Mouse (Mus musculus): Measurements from ENCODE around the gene Dvl1.

Dvl1 gene

GRCm38 (mm10) chr4:155839483-155839910 is 7.7 kb upstream of the Dvl1 start, which contains the start of gene Mxra8:
Gene Mxra8, plus strand, starts transcription at chr4:155839680.
- DNase-seq (ENCODE audit: low spot score in 2 of 2), result peak in 1 of 2 experiments; percentile 64

GRCm38 (mm10) chr4:155840076-155841002 is 6.9 kb upstream of the Dvl1 start:
- DNase-seq (ENCODE audit: low spot score in 2 of 2), result peak in 1 of 2 experiments; percentile 34

DNA sequence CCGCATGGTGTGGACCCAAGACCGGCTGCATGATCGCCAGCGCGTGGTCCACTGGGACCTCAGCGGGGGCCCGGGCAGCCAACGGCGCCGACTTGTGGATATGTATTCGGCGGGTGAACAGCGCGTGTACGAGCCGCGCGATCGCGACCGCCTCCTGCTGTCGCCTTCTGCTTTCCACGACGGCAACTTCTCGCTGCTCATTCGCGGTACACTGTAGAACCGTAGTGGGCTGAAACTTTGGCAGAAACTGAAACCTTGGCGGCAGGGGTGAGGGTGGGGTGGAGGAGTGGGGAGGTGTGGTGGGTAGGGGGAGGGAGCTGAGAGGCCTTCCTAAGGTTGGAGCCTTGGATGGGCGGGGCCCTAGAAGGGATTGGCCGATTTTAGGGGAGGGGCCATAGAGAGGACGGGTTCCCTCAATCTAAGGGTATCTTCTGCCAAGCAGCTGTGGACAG is 6.2 kb upstream of the Dvl1 start:
- DNase-seq (ENCODE audit: low spot score in 2 of 2), result peak in 1 of 2 experiments; percentile 54

DNA sequence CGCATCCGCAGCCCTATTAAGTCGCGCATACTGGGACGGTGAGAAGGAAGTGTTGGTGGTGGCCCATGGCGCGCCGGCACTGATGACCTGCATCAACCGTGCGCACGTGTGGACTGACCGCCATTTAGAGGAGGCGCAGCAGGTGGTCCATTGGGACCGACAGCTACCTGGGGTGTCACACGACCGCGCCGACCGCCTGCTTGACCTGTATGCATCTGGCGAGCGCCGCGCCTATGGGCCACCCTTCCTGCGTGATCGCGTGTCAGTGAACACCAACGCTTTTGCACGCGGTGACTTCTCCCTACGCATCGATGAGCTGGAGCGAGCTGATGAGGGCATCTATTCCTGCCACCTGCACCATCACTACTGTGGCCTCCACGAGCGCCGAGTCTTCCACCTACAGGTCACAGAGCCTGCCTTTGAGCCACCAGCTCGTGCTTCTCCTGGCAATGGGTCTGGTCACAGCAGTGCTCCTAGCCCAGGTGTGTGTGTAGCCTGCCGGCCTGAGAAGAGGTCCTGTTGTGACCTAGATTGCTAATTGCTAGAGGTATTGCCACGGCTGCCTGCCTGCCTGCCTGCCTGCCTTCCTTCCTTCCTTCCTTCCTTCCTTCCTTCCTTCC is 5.4 kb upstream of the Dvl1 start:
- no peak for DNase-seq (ENCODE audit: low spot score in 2 of 2)

GRCm38 (mm10) chr4:155843231-155843630 is 4.0 kb upstream of the Dvl1 start:
- no peak for DNase-seq (ENCODE audit: low spot score in 2 of 2)

DNA sequence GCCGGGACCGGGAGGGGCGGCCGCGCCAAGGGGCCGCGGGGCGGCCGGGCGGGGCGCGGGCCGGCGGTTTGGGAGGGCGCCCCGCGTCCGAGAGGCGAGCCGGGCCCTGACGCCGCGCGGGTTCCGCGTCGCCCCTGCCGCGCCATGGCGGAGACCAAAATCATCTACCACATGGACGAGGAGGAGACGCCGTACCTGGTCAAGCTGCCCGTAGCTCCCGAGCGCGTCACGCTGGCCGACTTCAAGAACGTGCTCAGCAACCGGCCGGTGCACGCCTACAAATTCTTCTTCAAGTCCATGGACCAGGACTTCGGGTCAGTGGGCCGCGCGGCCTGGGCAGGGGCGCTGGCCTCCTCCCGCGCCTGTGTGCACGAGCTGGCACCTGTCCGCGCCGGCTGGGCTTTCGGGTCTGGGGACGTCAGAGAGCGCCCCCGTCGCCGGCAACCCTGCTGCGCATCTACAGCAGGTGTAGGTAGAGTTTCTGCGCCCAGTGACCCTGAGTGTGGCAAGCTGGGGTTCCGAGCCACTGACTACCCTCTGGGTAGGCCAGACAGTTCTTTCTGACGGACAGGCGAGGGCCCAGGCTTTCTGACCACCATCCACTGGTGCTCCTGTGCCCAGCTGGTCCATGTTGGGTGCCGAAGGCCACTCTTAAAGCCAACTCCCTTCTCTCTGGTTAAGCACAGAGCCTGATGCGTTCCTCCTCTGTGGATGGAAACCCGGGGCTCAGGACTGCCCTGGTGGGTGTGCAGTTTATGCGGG is 570 bp downstream of the Dvl1 start:
- DNase-seq (ENCODE audit: low spot score in 2 of 2), result peak; percentile 59 to 71

DNA sequence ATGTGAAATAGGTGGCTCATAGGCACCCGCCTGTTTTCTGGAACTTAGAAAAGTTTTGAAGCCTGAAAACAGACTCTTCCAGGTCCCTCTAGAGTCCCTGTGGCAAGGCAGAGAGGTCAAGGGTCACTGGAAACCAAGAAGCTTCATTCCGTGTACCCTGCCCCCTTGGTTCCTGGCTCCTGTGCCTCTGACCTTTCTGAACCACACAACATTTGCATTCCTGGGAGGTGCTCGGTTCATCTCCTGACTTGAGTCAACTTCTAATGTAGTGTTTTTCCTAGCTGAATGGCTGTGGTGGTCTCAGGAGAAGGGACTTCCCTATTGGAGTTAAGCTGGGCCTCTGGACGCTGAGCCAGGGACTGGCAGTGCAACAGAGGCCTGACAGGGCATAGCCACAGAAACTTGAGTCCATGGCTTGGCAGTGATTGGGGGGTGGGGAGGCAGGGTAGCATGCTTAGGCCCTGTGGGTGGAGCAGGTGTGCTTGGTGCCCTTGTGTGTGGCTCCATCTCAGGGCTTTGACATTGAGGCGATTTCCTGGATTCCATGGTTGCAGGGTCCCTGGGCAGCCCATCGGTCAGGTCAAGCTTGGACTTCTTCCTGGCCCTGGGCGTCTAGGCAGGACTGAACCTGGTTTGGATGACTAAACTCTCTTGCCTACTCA is 1.4 kb downstream of the Dvl1 start:
- DNase-seq (ENCODE audit: low spot score in 2 of 2), result no peak

- no peak for DNase-seq (ENCODE audit: low spot score in 2 of 2)
Measured at GRCm38 (mm10) chr4:155849391-155849790, 2.2 kb downstream of the Dvl1 start.

GRCm38 (mm10) chr4:155849792-155850451 is 2.7 kb downstream of the Dvl1 start:
- no peak for DNase-seq (ENCODE audit: low spot score in 2 of 2)

DNA sequence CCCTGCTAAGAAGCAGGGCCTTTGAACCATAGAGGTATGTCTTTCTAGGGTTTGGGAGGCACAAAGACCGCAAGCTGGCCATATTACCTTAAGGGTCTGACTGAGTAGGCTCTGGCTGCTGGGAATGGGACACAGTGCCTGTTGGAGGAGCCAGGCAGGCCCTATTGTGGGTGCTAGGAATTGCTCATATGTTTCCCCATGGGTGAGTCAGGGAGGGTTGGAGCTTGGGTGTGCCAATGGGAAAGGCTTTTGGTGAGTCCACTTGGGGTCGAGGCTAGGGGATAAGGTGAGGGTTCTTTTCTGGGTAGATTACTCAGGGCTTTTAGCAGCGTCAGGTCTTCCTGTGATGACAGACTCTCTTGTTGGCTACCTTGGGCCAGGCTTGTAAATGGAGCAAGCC is 4.2 kb downstream of the Dvl1 start:
- DNase-seq (ENCODE audit: low spot score in 2 of 2), result no peak

- no peak for DNase-seq (ENCODE audit: low spot score in 2 of 2)
Measured at GRCm38 (mm10) chr4:155851951-155852411, 4.8 kb downstream of the Dvl1 start.

DNA sequence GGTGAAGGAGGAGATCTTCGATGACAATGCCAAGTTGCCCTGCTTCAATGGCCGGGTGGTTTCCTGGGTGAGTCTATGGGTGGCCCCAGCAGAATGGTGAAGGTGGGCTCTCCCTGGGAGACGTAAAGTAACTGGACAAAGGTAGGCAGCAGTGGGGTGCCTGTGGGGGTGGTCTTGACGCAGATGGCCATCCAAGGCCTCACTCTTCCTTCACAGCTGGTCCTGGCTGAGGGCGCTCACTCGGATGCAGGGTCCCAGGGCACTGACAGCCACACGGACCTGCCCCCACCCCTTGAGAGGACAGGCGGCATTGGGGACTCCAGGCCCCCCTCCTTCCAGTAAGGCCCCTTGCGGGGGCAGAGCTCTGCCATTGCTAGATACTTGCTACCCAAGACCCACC is 6.2 kb downstream of the Dvl1 start:
- no peak for DNase-seq (ENCODE audit: low spot score in 2 of 2)

DNA sequence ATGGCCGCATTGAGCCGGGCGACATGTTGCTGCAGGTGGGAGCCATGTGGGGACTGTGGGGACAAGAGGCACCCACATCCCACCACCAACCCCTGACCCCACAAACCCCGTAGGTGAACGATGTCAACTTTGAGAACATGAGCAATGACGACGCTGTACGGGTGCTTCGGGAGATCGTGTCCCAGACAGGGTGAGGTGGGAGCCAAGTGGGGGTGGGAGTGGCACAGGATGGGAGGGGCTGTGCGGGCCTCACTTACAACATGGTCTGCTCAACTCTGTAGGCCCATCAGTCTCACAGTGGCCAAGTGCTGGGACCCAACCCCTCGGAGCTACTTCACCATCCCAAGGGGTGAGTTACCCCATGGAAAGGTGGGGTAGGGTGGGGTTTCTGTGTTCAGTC is 7.8 kb downstream of the Dvl1 start:
- DNase-seq (ENCODE audit: low spot score in 2 of 2), result no peak

GRCm38 (mm10) chr4:155856071-155856470 is 8.9 kb downstream of the Dvl1 start:
- no peak for DNase-seq (ENCODE audit: low spot score in 2 of 2)

- DNase-seq (ENCODE audit: low spot score in 2 of 2), result no peak
Measured at GRCm38 (mm10) chr4:155856881-155857280, 9.7 kb downstream of the Dvl1 start.

- peak in 1 of 2 experiments; percentile 53 for DNase-seq (ENCODE audit: low spot score in 2 of 2)
Measured at GRCm38 (mm10) chr4:155859318-155859717, 12.1 kb downstream of the Dvl1 start.

GRCm38 (mm10) chr4:155861787-155862186 is 14.6 kb downstream of the Dvl1 start:
- DNase-seq (ENCODE audit: low spot score in 2 of 2), result no peak

DNA sequence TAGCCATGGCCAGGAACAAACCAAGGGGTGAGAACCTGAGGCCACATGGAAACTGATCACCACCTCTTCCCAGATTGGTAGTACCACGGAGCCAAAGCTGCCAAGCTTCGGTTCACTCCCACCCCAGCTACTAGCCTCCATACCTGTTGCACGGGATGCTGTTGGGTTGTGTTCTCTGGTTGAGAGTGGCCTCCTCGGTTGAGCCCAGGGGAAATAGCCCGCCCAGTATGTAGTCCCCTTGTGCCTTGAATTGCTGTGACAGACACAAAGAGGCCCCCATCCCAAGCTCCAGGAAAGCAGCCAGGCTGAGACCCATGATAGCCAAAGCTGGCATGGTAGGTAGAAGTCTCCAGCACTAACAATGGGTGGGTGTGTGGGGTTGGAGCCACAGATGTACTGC is 15.8 kb downstream of the Dvl1 start, which contains the start of gene Tas1r3:
Gene Tas1r3, minus strand, starts transcription at position 362 of the 400 bp plus-strand sequence.
- DNase-seq (ENCODE audit: low spot score in 2 of 2), result no peak

DNA sequence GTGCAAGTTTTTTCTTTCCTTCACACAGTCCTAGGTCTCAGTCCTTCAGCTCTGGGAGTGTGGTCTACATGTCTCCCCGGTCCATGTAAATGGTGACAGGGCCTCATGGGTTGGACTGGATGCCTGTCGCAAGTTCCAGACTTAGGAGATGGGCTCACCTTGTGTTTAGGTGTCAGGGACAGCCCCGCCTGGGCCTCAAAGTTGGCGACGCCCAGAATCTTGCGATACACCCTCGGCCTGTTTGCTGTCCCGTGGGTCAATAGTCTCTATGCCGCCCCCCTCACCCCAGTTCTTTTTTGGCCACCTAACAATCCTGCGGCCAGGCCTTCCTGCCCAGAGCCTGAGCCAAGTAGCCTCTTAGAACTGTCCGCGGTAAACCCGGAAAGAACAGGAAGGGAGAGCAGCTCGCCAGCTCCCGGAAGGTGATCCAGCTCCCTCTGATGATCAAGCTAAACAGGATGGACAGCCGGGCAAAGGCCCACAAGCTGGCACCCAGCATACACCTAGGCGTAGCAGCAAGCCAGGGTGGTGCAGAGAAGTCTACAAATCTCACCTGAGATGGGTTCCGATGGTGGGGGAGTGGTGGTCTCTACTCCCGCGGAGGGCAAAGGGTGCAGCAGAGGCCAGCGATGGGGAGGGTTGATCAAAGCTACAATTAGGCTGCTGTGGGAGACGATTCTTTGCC is 21.6 kb downstream of the Dvl1 start:
- DNase-seq (ENCODE audit: low spot score in 2 of 2), result no peak
